In the genomic region with DNA sequence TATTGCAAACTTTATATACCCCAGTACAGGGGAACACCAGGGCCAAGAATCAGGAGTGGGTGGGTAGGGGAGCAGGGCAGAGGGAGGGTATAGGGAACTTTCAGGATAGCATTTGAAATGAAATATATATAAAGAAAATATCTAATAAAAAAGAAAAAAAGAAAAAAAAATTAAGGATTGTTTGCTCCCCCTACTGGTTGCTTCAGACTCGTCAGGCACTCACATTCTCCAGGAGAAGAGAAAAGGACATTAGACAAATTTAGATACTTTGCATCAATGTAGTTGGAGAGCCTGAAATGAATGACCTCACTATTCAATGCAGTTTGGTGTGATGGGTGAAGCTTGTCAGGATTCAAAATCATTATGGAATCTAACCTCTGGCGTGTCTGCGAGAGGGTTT, we compare ENCODE assay signal across 18 mouse cellular contexts.
DNase-seq lines count a peak whose midpoint lies in the region; ATAC-seq and TF ChIP-seq lines count a peak whose summit lies in the region.
"Had no signal": no experiment of that assay in that cellular context is flagged by ENCODE, and none has a peak within 500 bp of the region (broad histone marks: within the 10 kb centered on the region; RNA-seq: fewer than 3 reads in every experiment).

No protein-coding gene starts in this region.

- no peak overlapping the region for H3K9ac ChIP-seq in kidney, postnatal 0 days (ENCODE audit: low read depth, low read length)
- H3K9ac ChIP-seq in kidney, embryonic 15.5 days: no peak overlapping the region
- no peak overlapping the region for H3K9ac ChIP-seq in lung, embryonic 14.5 days
- H3K9ac ChIP-seq in lung, postnatal 0 days (replicated peaks; ENCODE audit: low read depth): no peak overlapping the region
- no peak overlapping the region for H3K9ac ChIP-seq in stomach, postnatal 0 days (ENCODE audit: low read length)
- H3K9ac ChIP-seq: heart, embryonic 13.5 days had no signal

- intact Hi-C loops in gastrocnemius, adult 2 months (cut with DNase I): no loop called here

- no peaks in the 10 kb centered on the region for H3K9me3 ChIP-seq in kidney, postnatal 0 days (replicated peaks; ENCODE audit: low read length)
- H3K9me3 ChIP-seq in kidney, embryonic 15.5 days (replicated peaks): no peaks in the 10 kb centered on the region
- no peaks in the 10 kb centered on the region for H3K9me3 ChIP-seq in lung, embryonic 14.5 days (ENCODE audit: low read depth, low read length)
- H3K9me3 ChIP-seq in lung, postnatal 0 days (ENCODE audit: low read length): no peaks in the 10 kb centered on the region
- no peaks in the 10 kb centered on the region for H3K9me3 ChIP-seq in stomach, postnatal 0 days (ENCODE audit: control insufficient read depth, low read length)
- H3K9me3 ChIP-seq: embryonic facial prominence, embryonic 10.5 days; heart, embryonic 13.5 days had no signal

- H3K4me1 ChIP-seq in kidney, postnatal 0 days (replicated peaks; ENCODE audit: insufficient read depth, low read length): no peaks in the 10 kb centered on the region
- H3K4me1 ChIP-seq in kidney, embryonic 15.5 days: no peaks in the 10 kb centered on the region
- H3K4me1 ChIP-seq in lung, embryonic 14.5 days (ENCODE audit: insufficient read depth): no peaks in the 10 kb centered on the region
- no peaks in the 10 kb centered on the region for H3K4me1 ChIP-seq in lung, postnatal 0 days (ENCODE audit: insufficient read depth, low read depth, low read length)
- H3K4me1 ChIP-seq in stomach, postnatal 0 days (replicated peaks; ENCODE audit: control insufficient read depth, insufficient read depth): no peaks in the 10 kb centered on the region
- H3K4me1 ChIP-seq: embryonic facial prominence, embryonic 10.5 days; heart, embryonic 13.5 days had no signal

- no peak overlapping the region for H3K4me2 ChIP-seq in kidney, postnatal 0 days (ENCODE audit: low read length)
- H3K4me2 ChIP-seq in kidney, embryonic 15.5 days: no peak overlapping the region
- H3K4me2 ChIP-seq in lung, embryonic 14.5 days: no peak overlapping the region
- no peak overlapping the region for H3K4me2 ChIP-seq in lung, postnatal 0 days (replicated peaks; ENCODE audit: low read depth, low read length)
- H3K4me2 ChIP-seq in stomach, postnatal 0 days (replicated peaks; ENCODE audit: low read depth): no peak overlapping the region
- H3K4me2 ChIP-seq: heart, embryonic 13.5 days had no signal

- WGBS in kidney, postnatal 0 days: 86% methylated on average over 3 of the region's 3 CpGs
- WGBS in kidney, embryonic 15.5 days: 80% methylated on average over 3 of the region's 3 CpGs
- WGBS in lung, embryonic 14.5 days: 76% methylated on average over 3 of the region's 3 CpGs
- WGBS in lung, postnatal 0 days: 73% methylated on average over 3 of the region's 3 CpGs
- WGBS in stomach, postnatal 0 days: 72% methylated on average over 3 of the region's 3 CpGs

- no peak overlapping the region for H3K4me3 ChIP-seq in gastrocnemius, adult 2 months
- no peak overlapping the region for H3K4me3 ChIP-seq in kidney, postnatal 0 days (replicated peaks; ENCODE audit: low read depth, low read length)
- no peak overlapping the region for H3K4me3 ChIP-seq in kidney, embryonic 15.5 days (replicated peaks)
- H3K4me3 ChIP-seq in lung, embryonic 14.5 days (ENCODE audit: low read depth, low read length): no peak overlapping the region
- H3K4me3 ChIP-seq in lung, postnatal 0 days (ENCODE audit: low read depth, low read length): no peak overlapping the region
- no peak overlapping the region for H3K4me3 ChIP-seq in stomach, postnatal 0 days (ENCODE audit: low read depth, low read length)
- H3K4me3 ChIP-seq: embryonic facial prominence, embryonic 10.5 days; heart, embryonic 13.5 days had no signal

- no peak overlapping the region for H3K27ac ChIP-seq in gastrocnemius, adult 2 months
- no peak overlapping the region for H3K27ac ChIP-seq in kidney, postnatal 0 days
- H3K27ac ChIP-seq in kidney, embryonic 15.5 days: no peak overlapping the region
- no peak overlapping the region for H3K27ac ChIP-seq in lung, embryonic 14.5 days (ENCODE audit: low read depth)
- H3K27ac ChIP-seq in lung, postnatal 0 days (ENCODE audit: low read length): no peak overlapping the region
- H3K27ac ChIP-seq in stomach, postnatal 0 days (replicated peaks): no peak overlapping the region
- H3K27ac ChIP-seq: embryonic facial prominence, embryonic 10.5 days; heart, embryonic 13.5 days had no signal

- H3K36me3 ChIP-seq in kidney, postnatal 0 days (ENCODE audit: insufficient read depth, low read length): no peaks in the 10 kb centered on the region
- no peaks in the 10 kb centered on the region for H3K36me3 ChIP-seq in kidney, embryonic 15.5 days
- no peaks in the 10 kb centered on the region for H3K36me3 ChIP-seq in lung, embryonic 14.5 days (ENCODE audit: insufficient read depth)
- no peaks in the 10 kb centered on the region for H3K36me3 ChIP-seq in lung, postnatal 0 days (ENCODE audit: insufficient read depth, low read length)
- no peaks in the 10 kb centered on the region for H3K36me3 ChIP-seq in stomach, postnatal 0 days (ENCODE audit: control insufficient read depth, insufficient read depth, low read length)
- H3K36me3 ChIP-seq: embryonic facial prominence, embryonic 10.5 days; heart, embryonic 13.5 days had no signal

- TF ChIP-seq EP300 in lung, postnatal 0 days (IDR thresholded peaks at IDR 0.05): no peak
- TF ChIP-seq EP300 in stomach, postnatal 0 days (optimal IDR thresholded peaks at IDR 0.05): no peak

- peak; percentile 12; the same call in 1 of the 2 replicates for TF ChIP-seq CTCF in gastrocnemius, adult 2 months (IDR thresholded peaks at IDR 0.05)
- peak; percentile 33; the same call in 1 of the 2 replicates for TF ChIP-seq CTCF in kidney, postnatal 0 days (IDR thresholded peaks at IDR 0.05; ENCODE audit: low read depth)
- peak; percentile 13; the same call in 1 of the 2 replicates for TF ChIP-seq CTCF in lung, embryonic 14.5 days (IDR thresholded peaks at IDR 0.05; ENCODE audit: low read depth)
- TF ChIP-seq CTCF in lung, postnatal 0 days (IDR thresholded peaks at IDR 0.05): no peak
- peak; percentile 41 for TF ChIP-seq CTCF in stomach, postnatal 0 days (IDR thresholded peaks at IDR 0.05; ENCODE audit: low read depth)

- no peak for ATAC-seq in kidney, postnatal 0 days (replicated peaks; ENCODE audit: low FRiP score, low read depth)
- no peak for ATAC-seq in kidney, embryonic 15.5 days (replicated peaks; ENCODE audit: low FRiP score)
- no peak for ATAC-seq in lung, embryonic 14.5 days (ENCODE audit: insufficient read depth)
- no peak for ATAC-seq in lung, postnatal 0 days
- no peak for ATAC-seq in stomach, postnatal 0 days (ENCODE audit: low FRiP score, low TSS enrichment)
- ATAC-seq: forebrain, embryonic 14.5 days; hindbrain, embryonic 16.5 days had no signal

- no peaks in the 10 kb centered on the region for H3K27me3 ChIP-seq in kidney, postnatal 0 days (ENCODE audit: insufficient read depth, low read length)
- no peaks in the 10 kb centered on the region for H3K27me3 ChIP-seq in kidney, embryonic 15.5 days
- no peaks in the 10 kb centered on the region for H3K27me3 ChIP-seq in lung, embryonic 14.5 days (ENCODE audit: insufficient read depth, low read length)
- no peaks in the 10 kb centered on the region for H3K27me3 ChIP-seq in lung, postnatal 0 days (replicated peaks; ENCODE audit: insufficient read depth, low read length)
- H3K27me3 ChIP-seq in stomach, postnatal 0 days (ENCODE audit: control insufficient read depth, insufficient read depth, low read length): no peaks in the 10 kb centered on the region
- H3K27me3 ChIP-seq: heart, embryonic 13.5 days had no signal

- DNase-seq in gastrocnemius, adult 2 months: no peak
- no peak for DNase-seq in gastrocnemius, postnatal 10 days
- DNase-seq in kidney, postnatal 0 days (ENCODE audit: low spot score): no peak
- DNase-seq in lung, embryonic 14.5 days: no peak
- no peak for DNase-seq in lung, postnatal 0 days (ENCODE audit: low spot score)
- no peak for DNase-seq in stomach, postnatal 0 days (ENCODE audit: low spot score)
- DNase-seq in lung, postnatal 10 days: no peak
- DNase-seq: adrenal gland, adult 8-10 months; adrenal gland, postnatal 36 days; cerebellum, adult 2 months; cerebellum, postnatal 10 days; gastrocnemius, postnatal 14 days; heart, postnatal 36 days had no signal
